Mouse (Mus musculus) heart, adult 8-10 months (tissue): ENCODE data around the gene Phyhd1. TPM values are rescaled to one million over a fixed set of nuclear protein-coding genes. Genes with fewer than 3 reads are reported as not detected.

Experiments
- DNase-seq: peaks from one replicate; pipeline ENCODE4 v3.0.0; 2022; ENCODE audit warnings: low spot score
- total RNA-seq, 4 experiments: library from RNA; stranded (reverse); gene quantifications; 2 replicates each; pipeline ENCODE4 v1.2.4; 2022

Gene Phyhd1
- total RNA-seq, 4 experiments from 2014 or later, result 97.7 to 135 (median 112) TPM

GRCm38 (mm10) chr2:30285416-30286181 lies 19.6 kb downstream of the Phyhd1 start:
- no peak for DNase-seq

- peak; percentile 95 for DNase-seq
These were observed 20.4 kb downstream of the Phyhd1 start, which contains the start of the genes Dolk and Nup188 for GRCm38 (mm10) chr2:30286192-30287026. TSS of gene Dolk (minus strand) at chr2:30286334. TSS of gene Nup188 (plus strand) at chr2:30286397.

DNA sequence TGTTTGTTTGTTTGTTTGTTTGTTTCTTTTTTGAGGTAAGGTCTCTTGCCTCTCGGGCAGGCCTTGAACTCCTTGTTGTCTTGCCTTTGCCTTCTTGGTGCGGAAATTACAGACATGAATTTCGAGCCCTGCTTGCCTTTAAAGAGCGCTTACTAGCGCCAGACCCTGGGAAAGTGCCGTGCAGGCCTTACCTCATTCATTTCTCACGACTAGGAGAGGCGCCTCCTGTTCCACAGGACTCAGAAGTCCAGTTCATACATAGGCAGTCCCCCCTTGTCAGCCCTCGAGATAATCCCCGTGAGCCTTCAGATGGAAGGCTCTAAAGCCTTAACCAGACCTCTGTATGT lies 21.0 kb downstream of the Phyhd1 start:
- DNase-seq, result no peak

- no peak for DNase-seq
These were observed 33.5 kb downstream of the Phyhd1 start for GRCm38 (mm10) chr2:30299525-30299924.

GRCm38 (mm10) chr2:30299966-30300365 lies 34.0 kb downstream of the Phyhd1 start:
- no peak for DNase-seq

GRCm38 (mm10) chr2:30306087-30306486 lies 40.1 kb downstream of the Phyhd1 start:
- DNase-seq, result no peak

GRCm38 (mm10) chr2:30309351-30309750 lies 43.3 kb downstream of the Phyhd1 start:
- DNase-seq, result no peak

DNA sequence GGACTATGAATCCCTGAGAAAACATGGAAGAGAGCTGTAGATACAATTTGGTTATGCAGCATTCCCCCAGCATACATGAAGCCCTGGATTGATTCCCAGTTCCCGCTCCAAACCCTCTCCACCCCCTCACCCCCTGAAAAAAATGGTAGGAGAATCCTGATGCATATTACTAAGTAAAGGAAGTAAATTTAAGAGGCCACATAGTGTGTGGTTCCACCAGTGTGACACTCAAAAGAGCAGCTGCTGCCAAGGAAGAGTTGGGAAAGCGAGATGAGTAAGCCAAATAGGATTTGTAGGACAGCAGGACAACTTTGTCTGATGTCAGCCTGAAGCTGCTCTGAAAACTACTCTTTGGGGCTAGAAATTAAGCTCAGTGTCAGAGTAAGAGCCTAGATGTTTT lies 45.5 kb downstream of the Phyhd1 start:
- no peak for DNase-seq

GRCm38 (mm10) chr2:30316136-30316535 lies 50.1 kb downstream of the Phyhd1 start:
- no peak for DNase-seq

- no peak for DNase-seq
These were observed 51.0 kb downstream of the Phyhd1 start for GRCm38 (mm10) chr2:30316955-30317354.

- DNase-seq, result no peak
These were observed 53.3 kb downstream of the Phyhd1 start for GRCm38 (mm10) chr2:30319260-30319659.

DNA sequence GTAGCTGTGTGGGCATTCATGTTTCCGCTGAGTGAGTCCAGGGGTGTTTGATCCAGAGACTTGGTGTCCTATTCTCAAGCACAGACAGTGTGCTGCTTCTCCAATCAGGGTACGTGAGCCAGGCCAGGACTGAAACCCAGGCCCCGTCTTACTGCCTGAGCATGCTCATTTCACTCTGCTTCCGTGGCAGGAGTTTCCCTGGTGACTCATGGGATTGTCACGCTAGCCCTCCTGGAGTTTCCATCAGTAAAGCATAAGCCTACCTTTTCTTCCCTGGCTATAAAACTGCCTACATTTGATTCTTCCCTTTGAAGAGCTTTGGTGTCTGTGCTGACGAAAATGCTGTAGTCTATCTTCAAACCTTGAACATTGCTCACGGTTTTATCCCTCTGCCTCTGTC lies 57.1 kb downstream of the Phyhd1 start:
- no peak for DNase-seq

GRCm38 (mm10) chr2:30325296-30325695 lies 59.3 kb downstream of the Phyhd1 start:
- no peak for DNase-seq

GRCm38 (mm10) chr2:30327276-30327675 lies 61.3 kb downstream of the Phyhd1 start:
- no peak for DNase-seq

GRCm38 (mm10) chr2:30328791-30329190 lies 62.8 kb downstream of the Phyhd1 start:
- no peak for DNase-seq

Other genes with a start within 250 kb of the Phyhd1 start
- gene Wdr34, start 217.3 kb upstream of the Phyhd1 start, total RNA-seq, result 1 to 10 TPM; 6.5 to 9.2 (median 7.8) TPM
- gene Set, start 208.8 kb upstream of the Phyhd1 start, total RNA-seq, result 100 to 1,000 TPM in 2 of 4 experiments, 10 to 100 TPM in 2; 98.3 to 109 (median 100) TPM
- gene Pkn3, start 188.5 kb upstream of the Phyhd1 start, total RNA-seq, result 10 to 100 TPM in 2 of 4 experiments, 1 to 10 TPM in 2; 9.0 to 11.2 (median 10.1) TPM
- gene Zdhhc12, start 172.6 kb upstream of the Phyhd1 start, total RNA-seq, result 1 to 10 TPM; 2.3 to 4.1 (median 3.6) TPM
- 10 to 100 TPM; 24.9 to 27.6 (median 25.8) TPM for gene Zer1, start 141.6 kb upstream of the Phyhd1 start, total RNA-seq
- gene Tbc1d13, start 132.5 kb upstream of the Phyhd1 start, total RNA-seq, result 10 to 100 TPM; 14.8 to 19.9 (median 17.6) TPM
- gene Endog, start 94.7 kb upstream of the Phyhd1 start, total RNA-seq, result 100 to 1,000 TPM in 1 of 4 experiments, 10 to 100 TPM in 3; 93.9 to 101 (median 96.8) TPM
- gene Spout1, start 87.7 kb upstream of the Phyhd1 start, total RNA-seq, result 1 to 10 TPM; 5.3 to 6.3 (median 6.0) TPM
- 10 to 100 TPM; 32.6 to 36.9 (median 34.7) TPM for gene Kyat1, start 60.4 kb upstream of the Phyhd1 start, total RNA-seq
- 10 to 100 TPM; 50.2 to 66.4 (median 61.0) TPM for gene Lrrc8a, start 28.5 kb upstream of the Phyhd1 start, total RNA-seq
- 1 to 10 TPM; 1.8 to 6.1 (median 3.6) TPM for gene Gm28035, start 25.6 kb upstream of the Phyhd1 start, total RNA-seq
- gene Gm28038, start 14.8 kb downstream of the Phyhd1 start, total RNA-seq, result 1 to 10 TPM in 2 of 4 experiments, not detected in 2; 1.3 to 3.7 TPM
- gene Dolk, start 20.1 kb downstream of the Phyhd1 start, total RNA-seq, result 10 to 100 TPM; 20.8 to 25.2 (median 24.1) TPM
- gene Nup188, start 20.2 kb downstream of the Phyhd1 start, total RNA-seq, result 10 to 100 TPM; 15.3 to 19.8 (median 16.4) TPM
- 10 to 100 TPM; 37.2 to 45.5 (median 41.6) TPM for gene Sh3glb2, start 93.1 kb downstream of the Phyhd1 start, total RNA-seq
- 10 to 100 TPM; 66.5 to 76.0 (median 71.4) TPM for gene Miga2, start 98.0 kb downstream of the Phyhd1 start, total RNA-seq
- 1 to 10 TPM; 5.7 to 9.8 (median 7.9) TPM for gene Dolpp1, start 126.1 kb downstream of the Phyhd1 start, total RNA-seq
- gene Crat, start 149.6 kb downstream of the Phyhd1 start, total RNA-seq, result 100 to 1,000 TPM; 490 to 636 (median 559) TPM
- gene Ptpa, start 149.8 kb downstream of the Phyhd1 start, total RNA-seq, result 100 to 1,000 TPM in 1 of 4 experiments, 10 to 100 TPM in 3; 74.6 to 100 (median 83.0) TPM
- 1 to 10 TPM; 2.4 to 5.0 (median 4.3) TPM for gene Ier5l, start 208.0 kb downstream of the Phyhd1 start, total RNA-seq